Mouse (Mus musculus): ENCODE data around the gene Mboat7.
A peak's percentile ranks its signal among the peaks of the same experiment; 100 is the strongest.
"Not testable (repeated sequence)": the region's sequence is repeated elsewhere in the genome, so short reads cannot be mapped to it uniquely, and the experiment has no call there.

Mboat7 gene

DNA sequence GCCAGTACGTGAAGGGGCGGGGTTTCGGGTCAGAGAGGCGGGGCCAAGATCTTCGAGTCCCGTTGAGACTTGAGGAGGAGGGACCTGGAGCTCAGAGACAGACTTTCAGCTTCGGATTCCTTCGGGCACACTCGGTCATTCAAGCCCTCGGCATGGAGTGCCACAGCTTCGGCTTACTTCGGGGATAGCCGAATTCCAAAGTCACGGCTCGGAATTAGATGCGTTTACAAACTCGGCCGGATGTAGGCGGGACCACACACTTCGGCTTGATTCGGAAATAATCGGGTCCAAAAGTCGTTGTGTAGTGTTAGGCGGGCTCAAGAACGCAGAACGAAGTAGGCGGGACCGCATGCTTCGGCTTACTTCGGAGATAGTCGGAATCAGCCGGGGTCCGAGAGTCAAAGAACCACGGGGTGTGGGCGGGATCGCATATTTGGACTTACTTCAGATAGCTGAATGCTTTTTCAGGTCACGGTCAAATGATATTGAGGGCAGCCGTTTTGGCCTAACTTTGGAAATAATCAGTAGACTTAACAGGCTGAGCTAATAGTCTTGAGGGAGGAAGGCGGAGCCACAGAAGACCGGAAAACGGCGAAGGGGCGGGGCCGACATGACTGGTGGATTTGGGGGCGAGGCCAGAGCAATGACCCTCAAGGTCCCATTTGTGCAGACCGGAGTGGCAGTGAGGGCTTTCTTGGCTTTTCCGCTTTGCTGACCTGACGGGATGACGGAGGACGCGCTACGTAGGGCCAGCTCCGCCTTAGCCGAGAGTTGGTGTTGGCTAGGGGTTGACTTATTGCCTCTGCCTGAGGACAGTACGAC lies at the start of gene Mboat7:
Gene Mboat7, minus strand, starts transcription at position 537 of the 822 bp plus-strand sequence.
- DNase-seq, result peak; percentile 98 to 99

DNA sequence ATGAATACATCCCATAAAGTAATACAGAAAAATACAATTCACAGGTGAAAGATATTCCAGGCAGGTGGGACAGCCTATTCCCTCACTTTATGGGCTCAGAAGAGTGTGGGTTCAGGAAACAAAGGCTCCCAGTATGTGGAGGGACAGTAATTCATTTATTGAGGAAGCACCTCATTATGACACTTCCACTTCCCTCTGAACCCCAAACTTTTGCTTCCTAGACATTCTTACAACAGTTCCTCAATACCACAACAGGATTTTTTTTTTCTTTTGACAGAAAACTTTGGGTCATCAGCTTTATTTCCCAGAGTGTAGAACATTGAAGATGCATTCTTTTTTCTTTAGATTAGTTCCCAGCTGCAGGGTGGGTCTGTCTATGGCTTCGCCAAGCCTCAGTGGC lies 39.4 kb upstream of the Mboat7 start:
- not testable (repeated sequence) for DNase-seq

- not testable (repeated sequence) for DNase-seq
Observed at GRCm38 (mm10) chr7:3725459-3725858, 32.1 kb upstream of the Mboat7 start.

DNA sequence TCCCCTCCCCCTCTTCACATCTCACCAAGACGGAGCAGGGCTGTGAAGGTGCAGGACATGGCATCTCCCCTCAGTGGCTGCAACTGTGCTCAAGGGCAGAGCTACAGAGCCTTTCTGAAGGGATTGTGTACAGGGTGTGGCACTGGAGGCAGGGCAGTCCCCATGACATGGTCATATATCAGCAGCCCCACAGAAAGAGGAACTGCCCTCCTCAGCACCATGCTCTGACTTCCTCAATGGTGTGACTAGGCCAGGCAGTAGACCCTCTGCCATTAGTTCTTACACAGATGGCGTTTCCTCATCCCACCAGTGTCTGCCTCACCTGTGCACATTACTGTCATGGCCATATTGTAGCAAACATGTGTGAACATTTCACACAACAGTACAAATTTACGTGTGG lies 26.9 kb upstream of the Mboat7 start, which contains the start of gene Pirb:
Gene Pirb, minus strand, starts transcription at position 124 of the 400 bp plus-strand sequence.
- not testable (repeated sequence) for DNase-seq

DNA sequence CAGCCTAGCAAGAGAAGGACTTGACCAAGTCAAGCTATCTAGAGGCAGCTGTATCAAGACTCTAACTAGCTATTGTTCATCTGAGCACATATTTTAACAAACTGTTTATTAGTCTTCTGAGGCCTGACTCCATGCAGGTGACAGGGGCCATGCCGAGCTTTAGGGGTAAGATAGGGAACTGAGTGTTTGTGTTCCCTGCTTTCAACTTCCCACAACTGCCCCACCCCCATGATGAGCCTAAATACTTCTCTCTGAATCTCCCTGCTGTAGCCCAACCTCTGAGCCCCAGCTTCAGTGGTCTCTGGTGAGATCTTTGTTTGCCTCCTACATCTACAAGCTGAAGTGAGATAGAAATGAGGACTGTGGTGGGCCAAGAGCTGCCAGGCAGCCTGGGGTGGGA lies 21.9 kb upstream of the Mboat7 start:
- DNase-seq, result peak in 1 of 2 experiments; percentile 5

DNA sequence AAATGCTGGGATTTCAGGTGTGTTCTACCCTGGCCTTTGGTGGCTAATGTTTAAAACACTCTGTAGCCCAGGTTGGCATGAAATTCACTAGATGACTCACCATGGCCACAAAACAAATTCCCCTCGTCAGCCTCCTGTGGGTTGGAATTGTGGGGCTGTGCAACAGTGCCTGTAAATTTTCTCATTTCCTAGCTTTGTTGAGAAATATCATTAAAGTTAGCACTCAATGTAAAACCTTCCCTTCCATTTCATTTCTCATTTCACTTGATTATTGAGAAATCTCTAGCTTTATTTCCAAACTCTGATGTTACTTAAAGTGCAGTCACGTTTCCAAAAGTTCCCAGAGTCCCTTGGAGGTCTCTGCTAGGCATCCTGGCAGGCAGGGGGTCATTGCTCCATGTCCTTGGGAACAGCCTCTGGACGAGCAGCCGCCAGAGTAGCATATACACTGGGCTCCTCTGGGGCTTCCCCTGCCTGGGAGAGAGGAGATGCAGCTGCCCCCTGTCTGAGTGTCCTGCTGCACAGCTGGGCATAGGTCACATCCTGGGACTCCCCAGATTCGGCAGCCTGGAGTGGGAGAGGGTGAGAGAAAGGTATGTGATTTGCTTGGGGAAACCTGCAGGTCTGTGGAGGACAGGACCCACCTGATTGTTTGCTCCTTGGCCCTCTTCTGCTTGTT lies 19.1 kb upstream of the Mboat7 start:
- peak in 1 of 2 experiments; percentile 7 for DNase-seq

GRCm38 (mm10) chr7:3709000-3709399 lies 15.7 kb upstream of the Mboat7 start:
- no peak for DNase-seq

- DNase-seq, result not testable (repeated sequence)
Observed at GRCm38 (mm10) chr7:3708447-3708980, 15.2 kb upstream of the Mboat7 start.

DNA sequence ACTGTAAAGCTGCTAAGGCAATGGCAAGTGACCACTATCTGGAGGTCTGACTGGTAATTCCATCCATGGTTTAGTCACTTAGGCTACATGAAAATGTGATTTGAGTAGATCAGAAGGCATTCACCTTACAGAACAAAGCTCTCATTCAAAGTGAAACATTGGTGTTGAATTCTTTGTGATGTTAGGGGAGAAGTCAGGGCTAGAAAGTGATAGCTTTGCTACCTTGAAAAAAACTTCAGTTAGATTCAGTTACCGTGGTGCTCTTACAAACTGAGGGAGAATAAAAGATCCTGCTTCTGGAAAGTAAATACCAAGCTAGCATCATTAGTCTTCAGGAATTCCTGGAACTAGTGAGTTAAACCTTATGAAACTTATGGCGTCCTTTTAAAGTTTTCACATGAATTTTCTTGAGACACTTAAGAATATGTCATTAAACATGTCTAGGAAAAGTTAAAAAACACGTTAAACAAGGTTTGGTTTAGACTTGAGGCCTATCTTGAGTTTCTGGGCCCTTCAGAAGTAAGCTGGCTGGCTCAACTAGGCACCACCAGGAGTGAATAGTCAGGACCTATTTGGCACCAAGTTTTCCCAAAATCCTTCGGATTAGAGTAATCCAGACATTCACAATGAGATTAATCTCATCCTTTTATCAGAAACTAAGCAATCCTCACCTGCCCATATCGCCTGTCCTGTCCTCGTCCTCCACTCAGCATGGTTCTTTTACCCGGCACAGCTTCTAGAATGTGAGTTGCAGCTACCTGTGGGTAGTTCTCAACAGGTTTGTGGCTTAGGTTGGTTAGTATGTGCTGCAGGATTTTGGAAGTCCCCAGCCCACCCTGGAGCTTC lies 14.5 kb upstream of the Mboat7 start:
- DNase-seq, result no peak

DNA sequence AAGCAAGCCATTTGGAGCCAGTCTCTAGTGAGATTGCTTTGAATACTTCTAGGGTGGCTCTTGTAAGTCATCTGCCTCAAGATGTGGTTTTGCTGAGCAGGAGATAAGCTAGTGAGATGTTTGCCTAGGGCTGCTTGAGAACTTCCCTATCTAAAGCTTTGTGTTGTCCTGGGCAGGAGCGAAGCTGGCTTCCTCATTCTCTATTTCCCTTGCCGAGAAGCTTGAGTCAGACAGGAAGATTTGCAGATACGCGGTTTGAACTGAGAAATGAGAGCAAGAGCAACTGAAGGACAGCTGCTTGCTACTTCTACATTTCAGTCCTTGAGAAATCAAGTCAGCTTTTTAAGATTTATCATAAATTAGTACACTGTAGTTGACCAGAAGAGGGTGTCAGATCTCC lies 13.7 kb upstream of the Mboat7 start:
- DNase-seq, result no peak

DNA sequence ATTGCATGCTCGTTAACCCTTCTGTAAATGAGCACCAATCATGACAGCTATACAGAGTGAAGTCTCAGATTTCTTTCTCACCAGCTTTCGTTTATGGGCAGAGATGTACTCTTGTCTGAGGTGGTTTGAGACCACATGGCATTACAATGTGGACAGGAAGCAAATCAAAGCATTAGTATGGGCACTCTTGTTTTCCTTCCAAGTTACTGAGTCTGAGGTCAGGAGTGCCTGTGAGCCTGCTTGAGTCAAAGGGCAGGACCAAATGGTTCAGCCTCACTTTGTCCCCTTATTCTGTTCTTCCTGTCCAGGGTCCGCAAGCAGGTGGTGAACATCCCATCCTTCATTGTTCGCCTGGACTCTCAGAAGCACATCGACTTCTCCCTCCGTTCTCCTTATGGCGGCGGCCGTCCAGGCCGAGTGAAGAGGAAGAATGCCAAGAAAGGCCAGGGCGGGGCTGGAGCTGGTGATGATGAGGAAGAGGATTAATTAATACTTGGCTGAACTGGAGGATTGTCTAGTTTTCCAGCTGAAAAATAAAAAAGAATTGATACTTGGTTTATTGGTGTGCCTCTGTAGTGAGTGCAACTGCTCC lies 13.1 kb upstream of the Mboat7 start:
- DNase-seq, result no peak

GRCm38 (mm10) chr7:3705911-3706310 lies 12.6 kb upstream of the Mboat7 start:
- DNase-seq, result no peak

DNA sequence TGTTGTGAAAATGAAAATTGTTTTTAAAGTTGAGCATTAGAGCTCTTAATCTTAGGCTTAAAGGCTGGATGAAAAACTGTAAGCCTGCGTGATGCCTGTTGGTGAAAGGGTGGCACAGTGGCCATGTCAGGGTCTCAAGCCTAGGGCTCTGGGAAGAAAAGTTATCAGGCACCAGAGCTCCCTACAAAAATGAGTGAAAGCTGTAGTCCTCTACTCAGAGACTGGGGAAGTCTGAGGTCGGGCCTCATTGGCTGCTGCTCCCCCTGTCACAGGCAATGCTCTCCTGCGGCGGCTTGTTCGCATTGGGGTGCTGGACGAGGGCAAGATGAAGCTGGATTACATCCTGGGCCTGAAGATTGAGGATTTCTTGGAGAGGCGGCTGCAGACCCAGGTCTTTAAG lies 12.1 kb upstream of the Mboat7 start:
- DNase-seq, result not testable (repeated sequence)

DNA sequence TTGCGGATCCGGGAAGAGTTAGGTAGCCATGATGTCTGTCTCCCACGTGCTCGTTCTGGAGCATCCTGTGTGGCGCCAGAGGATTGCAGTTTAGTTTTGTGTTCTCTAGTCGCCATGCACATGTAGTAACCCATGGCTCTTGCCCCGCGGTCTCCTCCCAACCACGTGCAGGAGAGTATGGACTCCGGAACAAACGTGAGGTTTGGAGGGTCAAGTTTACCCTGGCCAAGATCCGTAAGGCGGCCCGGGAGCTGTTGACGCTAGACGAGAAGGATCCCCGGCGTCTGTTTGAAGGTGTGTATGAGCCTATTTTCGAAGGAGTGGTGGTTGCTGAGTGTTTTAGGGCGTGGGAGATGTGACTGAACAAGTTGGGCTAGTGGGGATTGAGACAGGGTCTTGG lies 11.2 kb upstream of the Mboat7 start:
- no peak for DNase-seq

DNA sequence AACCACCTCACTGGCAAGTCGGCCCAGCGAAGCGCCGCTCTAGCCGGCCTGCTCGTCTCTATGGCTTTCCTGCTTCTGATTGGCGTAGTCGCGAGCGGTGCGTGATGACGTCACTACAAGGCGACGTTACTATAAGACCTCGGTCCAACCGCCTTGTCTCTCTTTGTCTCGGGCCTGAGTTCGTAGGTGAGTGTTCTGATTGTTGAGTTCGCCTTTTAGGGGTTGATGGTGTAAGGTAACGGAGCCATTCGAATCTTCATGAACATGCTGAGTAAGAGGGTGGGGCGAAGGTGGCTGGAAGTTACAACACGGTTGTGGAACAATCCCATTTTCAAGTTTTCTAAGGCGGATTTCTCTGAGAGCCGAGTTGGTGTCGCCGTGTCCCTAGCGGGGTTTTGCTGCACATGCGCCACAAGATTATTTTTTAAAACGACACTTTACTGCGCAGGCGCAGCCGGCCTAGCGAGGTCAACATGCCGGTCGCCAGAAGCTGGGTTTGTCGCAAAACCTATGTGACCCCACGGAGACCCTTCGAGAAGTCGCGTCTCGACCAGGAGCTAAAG lies 10.6 kb upstream of the Mboat7 start, which contains the start of gene Rps9:
Gene Rps9, plus strand, starts transcription at position 115 of the 563 bp plus-strand sequence.
- DNase-seq, result peak; percentile 98

DNA sequence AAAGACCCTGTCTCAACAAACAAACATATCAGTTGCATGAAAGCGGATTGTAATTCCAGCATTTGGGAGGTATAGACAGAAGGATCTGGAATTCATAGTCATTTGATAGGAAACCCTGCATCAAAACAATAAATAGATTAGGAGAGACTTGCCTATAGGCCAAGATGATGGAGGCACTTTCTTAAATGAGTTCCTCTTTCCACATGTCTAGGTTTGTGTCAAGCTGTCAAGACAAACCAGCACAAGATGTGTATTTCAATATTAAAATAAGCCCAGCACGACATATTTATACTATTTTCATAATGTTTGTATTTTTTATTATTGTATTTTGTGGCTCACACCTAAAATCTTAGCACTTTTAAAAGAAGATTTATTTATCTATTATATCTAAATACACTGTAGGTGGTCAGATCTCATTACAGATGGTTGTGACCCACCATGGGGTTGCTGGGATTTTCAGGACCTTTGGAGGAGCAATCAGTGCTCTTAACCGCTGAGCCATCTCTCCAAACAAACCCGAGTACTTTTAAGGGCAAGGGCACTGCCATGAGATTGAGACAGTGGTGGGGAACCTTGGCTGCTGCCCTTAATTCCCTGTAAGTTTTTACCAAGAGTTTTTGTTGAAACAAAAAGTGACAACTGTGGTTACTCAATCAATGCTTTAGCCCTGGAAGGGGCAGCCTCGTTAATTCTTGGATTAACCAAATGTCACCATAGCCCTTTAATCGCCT lies 10.0 kb upstream of the Mboat7 start:
- DNase-seq, result no peak

DNA sequence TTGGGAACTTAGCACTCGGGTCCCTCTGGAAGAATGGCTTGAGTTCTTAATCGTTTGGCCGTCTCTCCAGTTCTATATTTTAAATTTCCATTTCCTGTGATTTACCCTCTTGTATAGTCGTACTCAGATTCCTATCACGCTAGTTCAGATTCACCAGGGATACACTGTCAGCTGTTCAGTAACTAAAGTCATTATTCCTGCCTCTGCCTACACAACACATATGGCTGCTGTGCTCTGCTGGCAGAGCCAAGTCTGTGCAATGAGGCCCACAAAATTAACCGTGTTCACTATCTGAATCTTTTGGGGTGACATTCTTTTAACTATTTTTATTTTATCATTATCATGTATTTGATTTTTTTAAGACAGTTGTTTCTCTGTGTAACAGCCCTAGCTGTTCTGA lies 5.1 kb upstream of the Mboat7 start:
- DNase-seq, result no peak

GRCm38 (mm10) chr7:3694949-3695305 lies 1.6 kb upstream of the Mboat7 start:
- peak in 1 of 2 experiments; percentile 17 for DNase-seq

GRCm38 (mm10) chr7:3694076-3694948 lies 989 bp upstream of the Mboat7 start:
- DNase-seq, result peak; percentile 79 to 88

DNA sequence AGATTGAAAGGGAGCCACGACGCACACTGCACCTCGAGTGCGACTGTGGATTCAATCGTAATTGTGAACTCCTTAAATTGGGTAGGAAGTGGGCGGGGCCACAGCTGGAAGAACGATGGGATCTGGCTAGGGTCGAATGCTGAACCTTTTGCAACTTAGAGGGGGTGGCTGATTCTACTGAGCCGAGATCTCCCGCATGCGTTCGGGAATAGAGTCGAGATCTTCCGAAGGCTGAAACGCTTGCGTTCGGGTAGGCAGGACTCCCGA lies 419 bp upstream of the Mboat7 start:
- no peak for DNase-seq
